Mouse (Mus musculus) E14TG2a.4 (cell line): ENCODE measurements at regions not wholly inside any gene's neighbourhood (a gene's known extent, or its start where the extent isn't known, plus 50 kb on each side); places are given as distances from the start of the nearest gene placed in this dataset.

Source experiments
- CTCF ChIP-seq: conservative IDR thresholded peaks from 2 replicates; pipeline ENCODE4 v1.5.1; 2014; ENCODE audit warnings: low read length
- NANOG ChIP-seq: IDR thresholded peaks from 2 replicates; pipeline ENCODE4 v1.6.1; 2014; ENCODE audit warnings: borderline replicate concordance, low read length, mixed read lengths
- POU5F1 ChIP-seq: IDR thresholded peaks from 2 replicates; pipeline ENCODE4 v1.6.1; 2014; ENCODE audit warnings: low read length, borderline replicate concordance

DNA sequence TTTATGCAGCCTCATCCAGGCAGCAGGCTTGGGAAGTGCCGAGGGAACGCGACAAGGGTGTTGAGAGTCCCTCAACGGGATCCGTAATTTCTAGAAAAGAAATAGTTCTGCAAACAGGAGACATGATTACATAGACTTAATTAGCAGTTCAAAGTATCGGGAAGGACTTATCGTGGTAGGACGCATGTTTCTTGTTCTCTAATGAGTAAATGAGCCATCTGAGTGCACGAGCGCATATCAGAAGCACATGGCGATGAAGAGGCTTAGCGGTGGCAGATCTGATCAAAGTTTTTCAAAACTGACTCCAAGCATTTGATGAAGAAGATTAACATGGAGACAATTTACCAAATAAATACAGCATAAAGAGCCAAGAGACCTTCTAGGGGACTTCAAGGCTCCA, 238.8 kb upstream of the Zeb2 start:
- TF ChIP-seq CTCF (no peak), POU5F1 (no peak), NANOG (no peak)
